Mouse (Mus musculus): ENCODE results near the gene Gtf3c4. TPM values are rescaled to one million over a fixed set of nuclear protein-coding genes. Genes with fewer than 3 reads are reported as not detected.

Gtf3c4 gene
- total RNA-seq, 2 experiments from 2014 or later = 12.9 to 13.7 TPM

DNA sequence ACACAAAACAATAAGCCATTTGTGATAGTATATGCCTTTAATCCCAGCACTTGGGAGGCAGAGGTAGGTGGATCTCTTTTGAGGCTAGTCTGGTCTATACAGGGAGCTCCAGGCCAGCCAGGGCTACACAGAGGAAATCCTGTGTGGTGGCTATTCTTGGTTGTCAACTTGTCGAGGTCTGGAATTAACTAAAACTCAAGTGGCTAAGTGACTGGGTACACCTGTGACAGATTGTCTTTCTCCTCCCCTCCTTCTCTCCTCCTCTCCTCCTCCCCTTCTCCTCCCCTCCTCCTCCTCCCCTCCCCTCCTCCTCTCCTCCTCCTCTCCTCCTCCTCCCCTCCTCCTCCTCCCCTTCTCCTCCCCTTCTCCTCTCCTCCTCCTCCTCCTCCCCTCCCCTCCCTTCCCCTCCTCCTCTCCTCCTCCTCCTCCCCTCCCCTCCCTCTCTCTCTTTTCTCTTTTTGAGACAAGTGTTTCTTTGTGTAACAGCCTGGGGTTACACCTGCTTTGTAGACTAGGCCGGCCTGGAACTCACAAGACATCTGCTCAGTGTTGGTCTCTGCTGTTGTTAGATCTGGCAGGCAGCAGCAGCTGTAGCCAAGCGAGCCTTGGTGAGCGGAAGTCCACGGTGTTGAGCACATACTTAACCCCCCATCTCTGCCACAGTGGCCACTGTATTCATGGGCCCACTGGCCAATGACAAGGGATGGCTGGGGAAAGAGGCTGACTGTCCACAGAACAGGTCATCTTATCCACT lies 29.7 kb downstream of the Gtf3c4 start:
- intact Hi-C loops (cut with DNase I; ENCODE audit: low total_unique reads) = no loop called here
- DNase-seq = no peak

DNA sequence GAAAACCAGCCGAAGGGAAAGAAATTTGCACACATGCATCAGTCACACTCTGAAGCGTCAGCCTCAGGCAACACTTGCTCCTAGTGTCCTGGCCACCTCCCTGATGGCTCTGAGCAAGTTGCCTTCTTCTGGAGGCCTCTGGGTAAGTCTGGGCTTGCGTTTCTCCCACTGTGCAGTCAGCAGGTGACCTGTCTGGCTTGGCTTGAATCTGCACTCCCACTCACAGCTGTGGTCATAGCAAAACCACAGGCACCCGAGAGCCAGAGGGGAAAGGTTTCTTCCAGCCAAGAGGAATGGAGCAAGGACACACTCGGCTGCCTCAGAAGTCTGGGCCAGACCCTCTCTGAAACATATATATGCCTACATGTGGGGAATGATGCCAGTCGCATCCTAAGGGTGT lies 31.3 kb downstream of the Gtf3c4 start:
- DNase-seq = peak; percentile 10
- intact Hi-C loops (cut with DNase I; ENCODE audit: low total_unique reads) = no loop called here

DNA sequence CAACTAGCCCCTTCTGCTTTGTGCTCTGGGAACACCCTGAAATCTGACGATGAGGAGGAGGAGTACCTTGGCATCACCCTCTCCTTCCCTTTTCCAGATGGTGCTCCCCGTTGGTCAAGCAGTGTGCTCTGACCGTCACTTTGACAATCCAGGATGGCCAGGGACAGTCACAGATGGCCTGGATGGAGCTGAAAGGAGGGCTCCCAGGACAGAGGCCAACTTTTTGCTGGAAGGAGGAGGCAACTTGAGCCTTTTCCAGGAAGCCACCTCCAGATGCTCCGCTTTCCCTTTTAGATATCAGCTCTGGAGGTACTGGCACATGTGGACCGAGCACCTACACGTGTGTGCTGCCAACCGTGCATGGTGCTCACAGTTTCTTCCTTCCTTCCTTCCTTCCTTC lies 36.8 kb downstream of the Gtf3c4 start:
- DNase-seq = no peak
- intact Hi-C loops (cut with DNase I; ENCODE audit: low total_unique reads) = no loop called here

DNA sequence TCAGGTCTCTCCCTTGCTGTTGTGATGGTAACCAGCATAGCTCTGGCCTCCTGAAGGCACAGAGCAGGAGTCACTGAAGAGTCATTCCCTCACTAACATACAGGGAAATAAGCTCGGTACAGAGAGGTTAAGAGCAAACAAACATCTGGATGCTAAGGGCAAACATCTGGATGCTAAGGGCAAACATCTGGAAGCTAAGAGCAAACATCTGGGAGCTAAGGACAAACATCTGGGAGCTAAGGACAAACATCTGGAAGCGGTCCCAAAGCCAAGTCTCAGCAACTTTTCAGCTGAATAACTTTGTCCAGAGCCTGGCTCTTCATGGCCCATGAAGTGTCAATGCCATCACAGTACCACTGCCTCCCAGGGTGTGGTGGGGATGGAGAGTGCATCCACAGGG lies 40.6 kb downstream of the Gtf3c4 start:
- no peak for DNase-seq
- intact Hi-C loops (cut with DNase I; ENCODE audit: low total_unique reads) = no loop called here

DNA sequence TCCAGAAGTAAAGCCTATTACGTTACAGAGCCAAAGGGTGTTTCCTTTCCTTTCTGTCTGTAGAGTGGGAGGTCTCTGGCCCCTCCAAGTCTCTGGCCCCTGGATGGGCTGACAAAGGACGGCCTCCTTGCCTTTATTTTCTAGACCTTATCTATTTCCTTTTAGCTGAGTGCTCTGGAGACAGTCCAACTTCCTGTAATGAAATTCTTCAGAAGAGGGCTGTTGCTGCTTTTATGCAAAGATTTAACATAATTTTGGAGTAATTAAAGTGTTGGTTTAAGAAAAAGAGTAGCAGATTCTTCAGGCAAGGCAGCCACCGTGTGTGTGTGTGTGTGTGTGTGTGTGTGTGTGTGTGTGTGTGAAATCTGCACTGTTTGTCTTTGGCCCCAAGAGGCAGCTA lies 41.8 kb downstream of the Gtf3c4 start:
- no peak for DNase-seq
- intact Hi-C loops (cut with DNase I; ENCODE audit: low total_unique reads) = no loop called here

DNA sequence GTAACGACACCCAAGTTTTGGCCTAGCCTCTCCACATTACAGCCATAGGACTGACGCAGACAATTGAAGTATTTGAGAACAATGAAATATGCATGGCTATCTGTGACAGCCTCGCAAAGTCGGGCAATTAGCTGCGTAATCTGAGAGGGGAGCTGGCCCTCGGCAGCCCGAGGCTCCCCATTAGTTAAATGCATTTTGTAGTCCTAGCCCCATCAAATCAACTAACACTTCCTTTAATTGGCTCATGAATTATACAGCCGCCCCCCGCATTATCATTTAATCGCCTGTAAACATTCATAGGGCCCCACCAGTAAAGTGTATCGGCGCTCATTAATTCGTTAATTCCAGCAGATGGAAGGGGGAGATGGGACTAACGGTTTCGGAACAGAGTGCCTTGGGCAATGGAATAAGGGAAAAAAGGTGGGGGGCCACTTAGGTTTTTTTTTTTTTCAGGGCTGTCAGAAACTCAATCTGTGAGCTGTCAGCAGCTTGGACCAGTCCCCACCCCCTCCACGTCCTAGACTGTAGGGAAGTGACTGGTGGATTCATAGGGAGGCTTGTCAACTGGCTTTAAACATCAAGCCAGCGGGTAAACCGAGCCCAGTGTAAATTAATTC lies 42.6 kb downstream of the Gtf3c4 start:
- intact Hi-C loops (cut with DNase I; ENCODE audit: low total_unique reads) = no loop called here

DNA sequence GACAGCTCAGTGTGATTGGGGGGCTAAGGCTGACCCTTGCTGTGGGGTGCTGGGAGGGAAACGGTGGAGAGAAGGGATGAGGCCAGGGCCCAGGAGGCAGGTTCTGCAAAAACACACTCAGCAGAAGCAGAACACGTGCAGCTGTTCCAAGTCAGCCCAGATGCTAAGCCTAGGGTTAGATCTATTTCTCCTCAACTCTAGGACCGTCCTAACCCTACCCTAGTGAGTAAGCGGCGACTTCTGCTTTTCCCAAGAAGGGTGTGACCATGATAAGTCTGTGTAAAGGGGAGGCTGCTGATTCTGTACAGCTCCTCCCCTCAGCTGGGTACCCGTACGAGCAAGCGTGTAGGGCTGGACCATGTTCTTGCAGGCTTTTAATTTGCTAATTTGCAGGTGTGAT lies 43.9 kb downstream of the Gtf3c4 start:
- no peak for DNase-seq
- intact Hi-C loops (cut with DNase I; ENCODE audit: low total_unique reads) = no loop called here

More for the DNA sequence above, 42.6 kb downstream of the Gtf3c4 start:
- no peak for DNase-seq

DNA sequence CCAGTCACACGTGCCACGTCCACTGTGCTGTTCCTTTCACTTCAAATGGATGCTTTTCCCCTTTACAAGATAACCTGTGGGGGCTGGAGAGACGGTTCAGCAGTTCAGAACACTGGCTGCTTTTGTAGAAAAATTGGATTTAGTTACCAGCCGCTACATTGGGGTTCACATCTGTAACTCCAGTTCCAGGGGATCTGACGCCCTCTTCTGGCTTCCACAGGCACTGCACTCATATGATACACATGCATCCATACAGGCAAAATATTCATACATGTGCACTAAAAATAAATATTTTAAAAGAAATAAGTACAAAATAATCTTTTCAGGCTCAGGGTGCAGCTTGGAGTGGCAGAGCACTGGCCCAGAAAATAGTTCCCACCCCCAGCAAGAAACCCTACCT lies 45.5 kb downstream of the Gtf3c4 start:
- intact Hi-C loops (cut with DNase I; ENCODE audit: low total_unique reads) = no loop called here
- DNase-seq = no peak

DNA sequence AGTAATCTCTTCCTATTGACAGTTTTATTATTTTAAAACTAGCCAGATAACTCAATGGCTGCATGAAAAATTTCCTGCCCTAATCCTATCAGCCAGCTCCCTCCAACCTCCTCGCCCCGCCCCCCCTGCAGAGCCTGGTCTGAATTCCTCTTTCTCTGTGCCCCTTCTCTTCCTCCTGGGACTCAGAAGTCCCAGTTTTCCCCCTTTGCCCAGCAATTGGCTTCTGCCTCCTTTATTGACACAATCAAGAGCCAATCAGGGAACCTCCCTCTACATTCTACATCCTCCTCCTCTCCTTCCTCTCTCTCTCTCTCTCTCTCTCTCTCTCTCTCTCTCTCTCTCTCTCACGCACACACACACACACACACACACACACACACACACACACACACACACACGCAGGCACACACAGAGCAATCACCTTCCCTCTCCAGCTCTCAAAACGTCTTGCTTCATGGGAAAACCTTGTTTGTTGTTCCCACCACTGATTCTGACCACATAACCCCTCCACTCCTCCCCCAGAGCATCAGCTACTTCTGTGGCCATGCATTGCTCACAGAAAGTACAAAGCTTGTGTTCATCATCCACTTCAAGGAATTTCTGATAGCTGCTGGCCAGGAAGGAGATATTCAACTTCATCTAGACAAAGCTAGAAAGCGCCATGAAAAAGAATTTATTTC lies 47.1 kb downstream of the Gtf3c4 start:
- DNase-seq = no peak
- intact Hi-C loops (cut with DNase I; ENCODE audit: low total_unique reads) = no loop called here

DNA sequence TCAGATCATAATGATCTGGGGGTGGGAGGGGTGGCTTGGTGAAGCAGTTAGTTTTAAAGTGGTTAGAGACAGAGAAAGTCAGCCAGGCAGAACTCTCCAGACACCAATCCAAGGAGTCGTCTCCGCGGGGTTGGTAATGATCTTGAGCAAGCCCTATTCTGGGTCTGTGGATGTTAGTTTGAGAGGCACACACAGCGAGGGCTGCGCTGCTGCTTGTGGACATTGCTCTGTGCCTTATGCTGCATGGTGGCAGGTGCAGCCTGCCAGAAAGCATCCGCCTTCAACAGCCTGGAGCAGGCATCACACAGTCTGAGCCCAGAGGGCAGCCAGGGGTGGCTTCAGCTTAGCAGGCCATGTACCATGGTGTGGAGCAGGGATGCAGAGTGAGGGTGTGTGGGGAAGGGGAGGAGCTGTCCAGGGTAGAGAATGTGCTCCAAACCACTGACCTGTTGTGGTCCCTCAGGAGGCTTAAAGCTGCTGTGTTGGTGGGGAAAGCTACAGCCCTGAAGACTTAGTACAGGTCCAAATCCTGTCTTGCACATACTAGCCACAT lies 53.0 kb downstream of the Gtf3c4 start:
- DNase-seq = no peak
- intact Hi-C loops (cut with DNase I; ENCODE audit: low total_unique reads) = no loop called here

DNA sequence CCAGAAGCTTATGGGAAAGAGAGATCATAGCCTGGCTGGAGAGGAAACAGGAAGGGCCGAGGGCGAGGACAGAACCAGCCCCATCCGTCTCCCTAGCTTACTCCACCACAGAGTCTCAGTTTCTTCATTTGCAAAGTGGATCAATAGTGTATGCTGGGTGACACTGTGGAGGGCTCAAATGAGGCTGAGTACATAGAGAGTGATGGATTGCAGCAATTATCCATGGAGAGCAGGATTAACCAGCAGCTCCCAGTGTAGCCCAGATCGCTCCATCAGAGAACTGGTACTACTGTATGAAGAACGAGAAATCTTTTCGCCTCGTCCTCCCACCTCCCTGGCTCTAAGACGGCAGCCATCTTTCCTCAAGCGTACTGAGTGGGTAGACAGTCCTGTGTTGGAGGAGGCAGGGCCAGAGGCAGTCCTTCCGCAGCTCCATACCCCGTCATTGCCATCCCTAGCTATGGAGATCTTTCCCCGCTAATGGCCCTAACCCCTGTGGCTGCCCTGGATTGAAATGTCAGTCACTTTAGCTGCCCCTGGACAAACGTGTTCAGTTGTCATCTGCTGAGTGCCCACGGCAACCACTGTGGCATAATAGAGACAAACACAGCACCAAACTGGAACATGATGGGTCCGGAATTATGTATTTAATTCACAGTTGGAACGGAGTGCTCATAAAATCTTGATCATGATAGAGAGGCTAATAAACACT lies 53.6 kb downstream of the Gtf3c4 start:
- intact Hi-C loops (cut with DNase I; ENCODE audit: low total_unique reads) = no loop called here
- DNase-seq = no peak

DNA sequence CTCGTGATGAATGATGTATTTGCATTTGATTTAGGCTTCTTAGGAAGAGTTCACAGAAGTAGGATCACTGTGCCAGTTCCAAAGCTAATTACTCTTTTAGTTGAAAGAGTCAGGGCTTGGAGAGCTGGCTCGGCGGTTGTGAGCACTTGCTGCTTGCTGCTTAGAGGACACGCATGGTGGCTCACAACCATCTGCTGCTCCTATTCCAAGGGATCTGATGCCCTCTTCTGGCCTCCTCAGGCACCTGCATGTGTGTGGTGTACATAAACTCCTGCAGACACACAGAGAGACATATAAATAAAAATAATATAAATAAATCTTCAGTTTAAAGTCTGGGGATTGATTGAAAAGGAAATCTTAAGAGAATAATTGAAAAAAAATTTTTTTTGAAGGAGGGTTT lies 58.9 kb downstream of the Gtf3c4 start:
- DNase-seq = no peak

DNA sequence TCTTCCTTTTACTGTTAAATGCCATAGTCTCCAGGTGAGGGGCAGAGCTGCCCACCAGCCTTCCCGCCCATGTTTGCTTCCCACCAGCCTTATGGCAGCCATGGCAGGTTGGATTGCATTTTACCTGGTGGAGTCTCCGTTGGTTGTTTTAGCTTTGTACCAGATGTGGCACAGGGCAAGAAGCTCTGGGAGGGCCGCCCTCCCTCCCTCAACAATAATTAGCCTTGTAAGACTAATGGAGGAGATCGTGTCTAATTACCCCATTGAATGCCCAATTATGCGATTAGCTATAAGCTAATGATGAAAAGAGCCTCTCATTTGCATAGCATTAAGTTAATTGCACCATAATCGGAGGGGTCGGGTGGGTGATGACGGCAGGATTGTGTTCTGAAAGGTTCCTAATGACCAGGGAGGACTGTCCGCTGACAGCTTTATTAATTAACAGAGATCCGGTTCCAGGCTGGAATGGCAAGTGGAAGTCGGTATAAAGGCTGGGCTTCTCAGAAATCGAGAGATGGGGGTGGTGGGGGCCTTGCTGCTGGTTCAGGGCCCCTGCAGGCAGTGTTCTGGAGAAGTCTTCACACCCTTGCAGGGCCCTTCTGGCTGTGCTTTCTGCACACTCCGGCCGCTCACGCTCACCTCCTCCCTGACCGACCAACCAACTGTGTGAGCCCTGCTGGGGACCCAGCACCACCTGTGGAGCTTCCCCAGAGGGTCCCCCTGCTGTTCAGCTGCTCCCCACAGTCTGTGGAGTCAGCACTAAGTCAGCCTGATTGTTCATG lies 60.0 kb downstream of the Gtf3c4 start:
- DNase-seq = no peak

More for the DNA sequence above, 58.9 kb downstream of the Gtf3c4 start:
- intact Hi-C loops (cut with DNase I; ENCODE audit: low total_unique reads) = no loop called here

DNA sequence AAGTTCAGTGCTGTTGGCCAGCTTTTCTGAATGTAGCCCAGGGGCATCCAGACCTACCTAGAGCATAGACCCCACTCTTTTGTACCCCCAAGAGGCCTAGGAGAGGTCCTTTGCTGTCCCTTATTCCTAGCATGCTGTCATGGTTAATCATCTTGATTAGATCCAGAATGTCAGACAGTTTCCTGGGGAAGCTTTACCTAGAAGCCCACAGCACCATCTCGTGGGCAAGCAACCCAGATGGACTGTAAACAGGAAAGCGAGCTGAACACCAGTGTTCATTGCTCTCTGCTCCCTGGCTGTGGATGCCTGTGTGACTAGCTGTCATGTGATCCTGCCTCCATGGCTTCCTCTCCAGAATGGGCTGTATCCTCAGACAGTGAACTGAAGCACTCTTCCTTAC lies 63.4 kb downstream of the Gtf3c4 start:
- no peak for DNase-seq
- intact Hi-C loops (cut with DNase I; ENCODE audit: low total_unique reads) = no loop called here

More for the DNA sequence above, 60.0 kb downstream of the Gtf3c4 start:
- intact Hi-C loops (cut with DNase I; ENCODE audit: low total_unique reads) = no loop called here

DNA sequence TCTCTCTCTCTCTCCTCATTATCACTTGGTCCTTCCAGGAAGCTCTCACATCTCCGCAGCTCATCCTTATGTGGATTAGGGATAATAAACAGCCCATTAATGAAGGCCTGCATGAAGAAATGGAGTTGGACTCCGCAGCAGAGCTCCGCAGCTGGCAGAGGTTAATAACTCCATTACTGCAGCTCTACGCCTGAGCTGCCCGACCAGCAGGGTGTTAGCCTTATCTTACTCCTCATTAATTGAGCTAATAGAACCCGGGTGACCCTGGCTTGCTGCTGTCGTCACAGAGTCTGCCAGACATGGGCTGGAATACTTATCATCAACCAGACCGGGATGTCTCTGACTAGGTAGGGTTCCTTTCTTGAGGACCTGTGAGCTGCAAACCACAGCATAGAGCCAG lies 66.1 kb downstream of the Gtf3c4 start:
- intact Hi-C loops (cut with DNase I; ENCODE audit: low total_unique reads) = no loop called here
- DNase-seq = no peak

All from gastrocnemius, postnatal 14 days (tissue).